Mouse (Mus musculus): Measurements from ENCODE around the gene Crocc2. TPM values are rescaled to one million over a fixed set of nuclear protein-coding genes. Genes with fewer than 3 reads are reported as not detected.

Crocc2 gene
- 0.14 and 0.30 TPM in 2 replicates for polyA plus RNA-seq (2016; fragmentation: Nextera tagmentation; extraction: Ambion mirVana)

DNA sequence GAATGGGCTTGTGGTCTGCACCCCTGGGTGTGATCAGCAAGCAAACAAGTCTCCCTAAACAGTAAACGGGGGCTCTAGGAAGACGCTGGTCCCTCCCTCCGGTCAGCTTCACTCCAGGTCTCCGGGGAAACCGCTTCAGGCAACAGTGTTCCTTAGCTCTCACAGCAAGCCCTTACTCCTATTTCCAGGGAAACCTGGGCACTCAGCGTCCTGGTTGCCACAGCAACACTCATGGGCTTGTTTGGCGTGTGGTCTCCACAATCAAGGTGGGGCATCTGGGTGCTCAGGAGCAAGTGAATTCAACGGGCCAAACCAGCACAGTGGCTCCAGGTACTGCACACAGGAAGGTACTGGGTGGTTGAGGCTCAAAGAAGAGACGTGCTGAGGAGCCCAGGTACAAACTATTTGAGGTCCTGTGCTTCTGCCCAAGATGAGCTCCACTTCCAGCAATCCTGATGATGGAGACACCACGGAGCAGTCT, at the start of gene Crocc2:
Gene Crocc2 (plus strand): TSS at position 431 of the 481 bp plus-strand sequence.
- H3K27me3 ChIP-seq (ENCODE audit: insufficient read depth, poor library complexity, severe bottlenecking), result peaks cover 67% of the 10 kb centered on the region
- no peak within 1 kb of the TSS for H3K27ac ChIP-seq
- H3K36me3 ChIP-seq, result no peaks in the 10 kb centered on the region
- peaks cover 11% of the 10 kb centered on the region for H3K4me1 ChIP-seq
- H3K4me3 ChIP-seq, result no peak within 1 kb of the TSS
- DNase-seq (ENCODE audit: low spot score), result no peak
- no peaks in the 10 kb centered on the region for H3K9me3 ChIP-seq
- WGBS, result 53% methylated on average over 10 of the region's 10 CpGs

DNA sequence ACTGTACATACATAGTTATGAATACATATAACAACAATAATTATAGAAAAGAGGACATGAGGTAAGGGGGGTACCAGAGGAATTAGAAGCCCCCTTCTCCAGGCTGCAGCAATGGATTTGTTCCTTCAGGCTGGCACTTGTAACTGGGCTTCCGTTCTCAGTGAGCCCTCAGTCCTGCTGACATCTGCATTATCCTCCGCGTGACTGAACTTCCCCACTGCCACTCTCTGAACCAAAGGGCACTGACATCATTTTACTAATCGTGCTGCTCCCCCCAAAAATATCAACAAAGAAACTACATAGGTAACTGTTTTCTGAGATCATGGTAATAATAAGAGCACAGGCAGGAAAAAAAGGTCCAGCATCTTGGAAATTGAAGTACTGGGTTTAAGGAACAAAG, 49.7 kb upstream of the Crocc2 start:
- 45% methylated on average over 4 of the region's 4 CpGs for WGBS
- DNase-seq (ENCODE audit: low spot score), result no peak
- peaks cover 7% of the 10 kb centered on the region for H3K4me1 ChIP-seq
- H3K4me3 ChIP-seq, result no peak overlapping the region
- no peak overlapping the region for H3K27ac ChIP-seq
- H3K36me3 ChIP-seq, result no peaks in the 10 kb centered on the region
- H3K27me3 ChIP-seq (ENCODE audit: insufficient read depth, poor library complexity, severe bottlenecking), result peaks cover 3% of the 10 kb centered on the region; the same call in 1 of the 2 replicates
- H3K9me3 ChIP-seq, result no peaks in the 10 kb centered on the region

DNA sequence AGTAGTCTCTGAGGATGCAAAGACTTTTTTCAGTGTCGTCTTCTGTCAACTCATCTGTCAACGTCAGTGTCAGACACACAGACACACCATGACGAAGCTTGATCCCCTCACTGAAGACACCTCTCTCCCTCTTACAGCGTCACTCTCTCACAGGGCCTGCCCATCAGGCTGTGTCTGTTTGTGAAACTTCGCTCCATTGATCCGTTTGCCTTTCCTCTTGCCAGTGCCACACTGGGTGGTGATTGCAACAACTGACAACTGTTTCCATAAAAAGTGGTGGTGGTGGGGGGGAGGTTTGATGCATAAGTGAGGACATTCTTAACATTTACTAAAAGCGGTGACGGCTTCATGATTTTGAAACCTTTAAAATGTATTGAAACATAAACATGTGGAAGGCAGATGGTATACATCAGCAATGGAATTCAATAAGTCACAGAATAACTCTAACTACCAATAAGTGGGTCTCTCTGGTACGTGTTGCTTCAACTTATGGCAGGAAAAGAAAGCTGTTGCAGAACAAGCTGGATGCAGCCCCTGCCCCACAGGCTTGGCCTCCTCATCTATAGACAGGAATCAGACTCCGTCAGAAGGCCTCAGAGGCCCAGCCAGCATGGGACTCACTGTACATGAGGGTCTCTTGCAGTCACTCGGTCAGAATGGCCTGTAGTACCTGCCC, 45.2 kb upstream of the Crocc2 start:
- WGBS, result 72% methylated on average over 11 of the region's 11 CpGs
- no peak for DNase-seq (ENCODE audit: low spot score)
- no peak overlapping the region for H3K4me3 ChIP-seq
- no peak overlapping the region for H3K27ac ChIP-seq
- no peaks in the 10 kb centered on the region for H3K9me3 ChIP-seq
- H3K36me3 ChIP-seq, result no peaks in the 10 kb centered on the region
- H3K4me1 ChIP-seq, result no peaks in the 10 kb centered on the region
- peaks cover 19% of the 10 kb centered on the region; the same call in 1 of the 2 replicates for H3K27me3 ChIP-seq (ENCODE audit: insufficient read depth, poor library complexity, severe bottlenecking)

DNA sequence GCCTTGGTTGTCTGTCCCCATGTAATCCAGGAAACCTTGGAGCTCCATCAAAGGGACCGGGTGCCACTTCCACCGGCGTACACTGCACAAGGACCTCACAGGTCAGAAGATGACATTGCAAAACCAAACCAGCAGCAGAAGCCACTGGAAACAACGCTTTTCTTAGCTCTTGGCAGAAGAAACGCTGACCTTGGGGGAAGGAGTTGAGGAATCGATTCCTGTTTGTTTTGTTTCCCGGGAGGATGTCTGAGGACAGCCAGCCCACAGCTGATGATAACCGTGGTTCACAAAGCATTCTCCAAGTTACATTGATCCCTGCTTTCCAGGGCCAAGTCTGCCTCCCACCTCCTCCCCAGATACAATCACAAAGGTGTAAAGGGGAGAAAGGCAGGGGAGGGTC, 44.5 kb upstream of the Crocc2 start:
- H3K27me3 ChIP-seq (ENCODE audit: insufficient read depth, poor library complexity, severe bottlenecking), result peaks cover 23% of the 10 kb centered on the region; the same call in 1 of the 2 replicates
- no peak for DNase-seq (ENCODE audit: low spot score)
- H3K9me3 ChIP-seq, result no peaks in the 10 kb centered on the region
- H3K4me3 ChIP-seq, result no peak overlapping the region
- H3K36me3 ChIP-seq, result no peaks in the 10 kb centered on the region
- WGBS, result 62% methylated on average over 8 of the region's 8 CpGs
- no peaks in the 10 kb centered on the region for H3K4me1 ChIP-seq
- no peak overlapping the region for H3K27ac ChIP-seq

DNA sequence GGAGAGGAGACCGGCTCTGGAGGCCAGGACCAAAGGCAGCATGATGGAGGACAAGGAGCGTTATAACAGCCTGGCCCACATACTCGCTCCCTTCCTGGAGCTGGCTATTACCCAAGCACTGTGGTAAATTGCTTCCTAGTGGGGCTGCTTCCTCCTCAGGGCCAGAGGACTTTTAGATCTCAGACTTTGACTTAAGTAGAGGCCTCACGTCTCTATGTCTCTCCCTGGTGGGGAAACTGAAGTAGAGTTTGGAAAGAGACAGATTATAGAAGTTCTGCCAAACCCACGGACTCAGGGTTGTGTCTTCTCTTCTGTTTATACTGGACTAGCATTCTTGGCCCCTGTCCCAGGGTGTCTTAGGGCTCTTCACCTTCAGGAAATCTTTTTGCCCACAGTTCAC, 43.3 kb upstream of the Crocc2 start:
- H3K27ac ChIP-seq, result no peak overlapping the region
- no peak for DNase-seq (ENCODE audit: low spot score)
- H3K9me3 ChIP-seq, result no peaks in the 10 kb centered on the region
- WGBS, result 57% methylated on average over 5 of the region's 5 CpGs
- no peaks in the 10 kb centered on the region for H3K36me3 ChIP-seq
- H3K27me3 ChIP-seq (ENCODE audit: insufficient read depth, poor library complexity, severe bottlenecking), result peaks cover 25% of the 10 kb centered on the region; the same call in 1 of the 2 replicates
- no peaks in the 10 kb centered on the region for H3K4me1 ChIP-seq
- H3K4me3 ChIP-seq, result no peak overlapping the region

DNA sequence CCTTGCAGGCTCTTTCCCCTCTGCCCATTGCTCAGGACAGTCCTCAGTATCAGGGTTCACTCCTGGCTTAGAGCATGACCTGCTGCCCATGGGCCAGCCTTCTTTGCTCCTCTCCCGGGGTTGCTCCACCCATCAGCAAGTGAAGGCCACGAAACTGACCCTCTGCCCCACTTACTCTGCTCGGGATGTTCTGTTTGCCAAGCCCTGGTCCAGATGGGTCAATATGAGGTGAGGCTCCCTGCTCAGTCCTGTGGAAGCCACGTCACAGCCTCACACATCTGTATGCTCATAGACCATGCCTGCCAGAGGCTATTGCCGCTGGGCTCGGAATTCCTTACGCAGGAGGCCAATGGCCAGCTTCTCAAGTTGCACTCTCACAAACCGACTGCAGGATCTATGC, 40.3 kb upstream of the Crocc2 start:
- no peaks in the 10 kb centered on the region for H3K9me3 ChIP-seq
- H3K4me3 ChIP-seq, result no peak overlapping the region
- H3K4me1 ChIP-seq, result no peaks in the 10 kb centered on the region
- H3K27me3 ChIP-seq (ENCODE audit: insufficient read depth, poor library complexity, severe bottlenecking), result peaks cover 46% of the 10 kb centered on the region; the same call in 1 of the 2 replicates
- 73% methylated on average over 8 of the region's 8 CpGs for WGBS
- H3K27ac ChIP-seq, result no peak overlapping the region
- no peaks in the 10 kb centered on the region for H3K36me3 ChIP-seq
- DNase-seq (ENCODE audit: low spot score), result no peak

DNA sequence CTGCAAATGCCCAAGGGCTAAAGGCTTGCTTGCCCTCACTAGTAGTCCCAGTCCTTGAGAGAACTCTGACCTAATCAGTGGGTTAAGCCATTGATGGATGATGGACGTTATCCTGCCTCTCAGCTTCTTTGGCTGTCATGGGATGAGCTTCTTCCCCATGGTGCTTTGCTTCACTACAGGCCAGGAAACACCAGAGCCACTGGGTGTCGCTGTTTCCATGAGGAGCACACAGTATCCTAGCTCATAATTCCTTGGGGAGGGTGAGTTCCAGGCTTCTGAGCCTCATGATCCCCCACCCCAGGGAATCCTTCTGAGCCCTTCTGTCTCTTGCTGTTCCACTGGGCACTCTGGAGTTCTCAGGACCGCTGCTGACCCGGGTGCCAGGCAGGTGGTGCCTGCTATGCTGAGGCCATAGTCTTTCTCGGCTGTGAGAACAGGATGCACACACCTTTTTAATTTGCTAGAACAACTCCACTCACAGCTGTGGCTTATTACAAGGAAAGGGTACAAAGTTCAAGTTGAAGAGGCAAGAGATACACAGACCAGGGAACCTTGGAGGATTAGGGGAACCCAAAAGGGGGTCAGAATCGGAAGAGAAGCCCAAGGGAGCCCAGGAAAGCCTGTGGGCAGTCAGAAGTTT, 39.7 kb upstream of the Crocc2 start:
- DNase-seq (ENCODE audit: low spot score), result no peak
- Histone ChIP-seq H3K4me1 (no peaks in the 10 kb centered on the region), H3K27me3 (ENCODE audit: insufficient read depth, poor library complexity, severe bottlenecking) (peaks cover 51% of the 10 kb centered on the region; the same call in 1 of the 2 replicates), H3K36me3 (no peaks in the 10 kb centered on the region), H3K27ac (no peak overlapping the region), H3K9me3 (no peaks in the 10 kb centered on the region), H3K4me3 (no peak overlapping the region)
- 27% methylated on average over 6 of the region's 6 CpGs for WGBS

DNA sequence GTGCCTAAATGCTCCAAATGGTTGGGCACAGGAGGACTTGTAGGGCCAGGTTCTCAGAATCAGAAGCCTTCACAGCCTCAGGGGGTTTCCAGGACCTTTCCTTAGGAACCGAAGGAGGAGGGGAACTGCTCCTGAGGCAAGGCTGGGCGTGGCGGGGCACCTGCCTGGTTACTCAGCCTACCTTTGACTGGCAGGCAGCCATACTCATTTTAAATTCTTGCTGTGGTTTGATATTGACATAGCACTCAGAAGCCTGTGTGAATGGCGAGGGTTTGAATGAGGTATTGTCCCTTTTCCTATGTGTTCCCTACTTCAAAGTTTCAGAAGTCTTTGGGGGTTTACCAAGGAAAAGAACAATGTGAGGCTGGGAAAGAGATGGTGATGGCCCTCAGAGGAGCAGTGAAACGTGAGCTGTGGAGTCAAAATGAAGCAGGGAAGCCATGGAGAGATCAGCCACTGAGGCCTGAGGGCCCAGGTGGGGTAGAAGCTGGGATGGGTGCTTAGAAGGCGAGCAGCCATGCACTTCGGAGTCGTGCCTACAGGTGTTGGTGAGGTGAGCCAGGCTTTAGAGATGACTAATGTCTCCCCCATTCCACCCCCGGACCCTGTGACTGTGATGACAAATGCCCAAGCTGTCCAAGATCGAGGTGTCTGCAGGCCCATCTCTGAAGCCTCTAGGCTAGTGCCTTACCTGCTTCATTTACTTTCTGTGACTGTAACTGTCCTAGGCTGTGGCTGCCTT, 38.1 kb upstream of the Crocc2 start:
- no peak for DNase-seq (ENCODE audit: low spot score)
- peaks cover 47% of the 10 kb centered on the region; the same call in 1 of the 2 replicates for H3K27me3 ChIP-seq (ENCODE audit: insufficient read depth, poor library complexity, severe bottlenecking)
- peaks cover 4% of the 10 kb centered on the region; the same call in 1 of the 2 replicates for H3K4me1 ChIP-seq
- no peaks in the 10 kb centered on the region for H3K9me3 ChIP-seq
- no peak overlapping the region for H3K4me3 ChIP-seq
- no peak overlapping the region for H3K27ac ChIP-seq
- WGBS, result 65% methylated on average over 10 of the region's 10 CpGs
- no peaks in the 10 kb centered on the region for H3K36me3 ChIP-seq

DNA sequence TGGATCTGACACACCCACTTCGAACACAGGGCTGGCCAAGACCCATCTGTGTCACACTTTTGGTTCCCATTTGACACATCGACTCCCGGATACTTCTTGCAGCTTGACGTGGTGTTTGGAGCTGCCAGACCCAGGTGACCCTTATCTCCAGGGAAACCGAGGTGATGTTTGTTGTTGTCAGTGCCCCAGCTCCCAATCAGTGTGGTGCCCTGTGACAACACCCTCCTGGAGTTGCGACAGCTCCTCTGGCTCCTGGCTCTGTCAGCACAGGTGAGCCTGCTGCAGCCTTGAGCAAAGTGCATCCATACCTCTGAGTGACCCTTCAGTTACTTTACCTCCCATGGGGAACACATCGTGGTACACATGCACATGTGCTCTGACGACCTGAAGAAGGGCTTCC, 35.8 kb upstream of the Crocc2 start:
- Histone ChIP-seq H3K27ac (no peak overlapping the region), H3K27me3 (ENCODE audit: insufficient read depth, poor library complexity, severe bottlenecking) (peaks cover 55% of the 10 kb centered on the region; the same call in 1 of the 2 replicates), H3K4me1 (peaks cover 18% of the 10 kb centered on the region), H3K9me3 (no peaks in the 10 kb centered on the region), H3K36me3 (no peaks in the 10 kb centered on the region), H3K4me3 (no peak overlapping the region)
- DNase-seq (ENCODE audit: low spot score), result no peak
- WGBS, result 57% methylated on average over 8 of the region's 8 CpGs

DNA sequence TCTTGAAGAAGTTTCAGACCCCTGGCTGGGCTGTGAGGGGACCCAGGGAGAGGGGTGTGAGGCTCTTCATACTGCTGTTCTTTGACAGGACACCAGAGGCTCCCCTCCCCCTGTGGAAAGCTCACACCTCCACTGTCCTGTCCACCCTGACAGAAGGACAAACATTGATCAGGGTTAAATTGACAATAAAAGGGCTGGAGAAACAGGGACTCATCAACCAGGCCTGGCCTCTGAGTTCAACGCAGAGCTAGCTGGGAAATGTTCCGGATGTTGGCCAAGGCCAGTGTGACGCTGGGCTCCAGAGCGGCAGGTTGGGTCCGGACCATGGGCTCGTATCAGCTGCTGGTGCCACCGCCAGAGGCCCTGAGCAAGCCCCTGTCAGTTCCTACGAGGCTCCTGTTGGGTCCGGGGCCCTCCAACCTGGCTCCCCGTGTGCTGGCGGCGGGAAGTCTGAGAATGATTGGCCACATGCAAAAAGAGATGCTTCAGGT, 33.4 kb upstream of the Crocc2 start, which contains the start of gene Agxt:
Gene Agxt (plus strand): TSS at position 205 of the 491 bp plus-strand sequence.
- DNase-seq (ENCODE audit: low spot score), result no peak
- peaks cover 35% of the 10 kb centered on the region for H3K4me1 ChIP-seq
- WGBS, result 80% methylated on average over 12 of the region's 12 CpGs
- no peak within 1 kb of the TSS for H3K4me3 ChIP-seq
- H3K9me3 ChIP-seq, result no peaks in the 10 kb centered on the region
- H3K27ac ChIP-seq, result no peak within 1 kb of the TSS
- no peaks in the 10 kb centered on the region for H3K36me3 ChIP-seq
- peaks cover 66% of the 10 kb centered on the region; the same call in 1 of the 2 replicates for H3K27me3 ChIP-seq (ENCODE audit: insufficient read depth, poor library complexity, severe bottlenecking)

DNA sequence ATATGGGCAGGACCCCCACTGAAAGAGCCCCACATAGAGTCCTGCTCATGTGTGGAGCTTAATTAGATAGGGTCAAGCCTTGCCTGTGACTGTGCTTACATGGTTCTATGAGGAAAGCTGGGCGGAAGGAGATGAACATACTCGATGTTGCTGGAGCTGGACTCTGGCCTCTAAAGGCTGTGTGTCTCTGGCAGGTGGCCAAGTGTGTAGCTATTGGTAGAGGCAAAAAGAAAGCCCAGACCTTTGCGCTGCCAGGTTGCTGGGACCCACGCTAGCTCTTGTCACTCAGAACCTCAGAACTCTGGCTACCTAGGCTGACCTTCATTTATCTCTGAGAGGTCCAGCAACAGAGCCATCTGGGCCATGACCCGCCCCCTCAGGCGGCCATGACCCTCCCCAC, 30.0 kb upstream of the Crocc2 start:
- H3K4me1 ChIP-seq, result peaks cover 35% of the 10 kb centered on the region
- WGBS, result 71% methylated on average over 6 of the region's 6 CpGs
- no peaks in the 10 kb centered on the region for H3K9me3 ChIP-seq
- H3K27ac ChIP-seq, result no peak overlapping the region
- H3K36me3 ChIP-seq, result no peaks in the 10 kb centered on the region
- DNase-seq (ENCODE audit: low spot score), result no peak
- no peak overlapping the region for H3K4me3 ChIP-seq
- peaks cover 63% of the 10 kb centered on the region for H3K27me3 ChIP-seq (ENCODE audit: insufficient read depth, poor library complexity, severe bottlenecking)

DNA sequence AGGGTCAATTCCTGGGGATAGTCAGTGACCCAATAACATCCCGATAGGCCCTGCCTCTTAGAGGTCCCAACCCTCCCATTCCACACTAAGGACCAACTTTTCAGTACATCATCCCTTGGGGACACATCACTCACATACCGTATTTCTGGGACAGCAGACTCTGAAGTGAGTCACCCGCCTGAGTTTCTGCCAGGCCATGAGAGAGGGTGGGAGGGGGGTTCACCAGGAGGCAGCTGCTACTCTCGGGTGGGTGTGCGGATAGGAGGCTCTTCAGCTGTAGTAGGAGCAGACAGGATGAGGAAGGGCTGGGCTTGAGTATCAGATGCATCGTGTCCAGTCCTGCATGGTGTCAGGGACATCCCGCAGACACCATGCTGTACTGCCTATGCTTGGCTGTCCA, 28.8 kb upstream of the Crocc2 start:
- peaks cover 47% of the 10 kb centered on the region for H3K4me1 ChIP-seq
- no peak overlapping the region for H3K27ac ChIP-seq
- H3K9me3 ChIP-seq, result no peaks in the 10 kb centered on the region
- no peak for DNase-seq (ENCODE audit: low spot score)
- H3K36me3 ChIP-seq, result no peaks in the 10 kb centered on the region
- WGBS, result 75% methylated on average over 7 of the region's 7 CpGs
- H3K27me3 ChIP-seq (ENCODE audit: insufficient read depth, poor library complexity, severe bottlenecking), result peaks cover 70% of the 10 kb centered on the region
- H3K4me3 ChIP-seq, result no peak overlapping the region

Data from heart, embryonic 10.5 days (tissue).